Mouse (Mus musculus) ES-CJ7 (cell line): Measurements from ENCODE around the gene Tmem251.

Experiments used
- DNase-seq: peaks from one replicate; pipeline ENCODE4 v3.0.0; 2011; ENCODE audit warnings: low read depth, low spot score

The Tmem251 gene

DNA sequence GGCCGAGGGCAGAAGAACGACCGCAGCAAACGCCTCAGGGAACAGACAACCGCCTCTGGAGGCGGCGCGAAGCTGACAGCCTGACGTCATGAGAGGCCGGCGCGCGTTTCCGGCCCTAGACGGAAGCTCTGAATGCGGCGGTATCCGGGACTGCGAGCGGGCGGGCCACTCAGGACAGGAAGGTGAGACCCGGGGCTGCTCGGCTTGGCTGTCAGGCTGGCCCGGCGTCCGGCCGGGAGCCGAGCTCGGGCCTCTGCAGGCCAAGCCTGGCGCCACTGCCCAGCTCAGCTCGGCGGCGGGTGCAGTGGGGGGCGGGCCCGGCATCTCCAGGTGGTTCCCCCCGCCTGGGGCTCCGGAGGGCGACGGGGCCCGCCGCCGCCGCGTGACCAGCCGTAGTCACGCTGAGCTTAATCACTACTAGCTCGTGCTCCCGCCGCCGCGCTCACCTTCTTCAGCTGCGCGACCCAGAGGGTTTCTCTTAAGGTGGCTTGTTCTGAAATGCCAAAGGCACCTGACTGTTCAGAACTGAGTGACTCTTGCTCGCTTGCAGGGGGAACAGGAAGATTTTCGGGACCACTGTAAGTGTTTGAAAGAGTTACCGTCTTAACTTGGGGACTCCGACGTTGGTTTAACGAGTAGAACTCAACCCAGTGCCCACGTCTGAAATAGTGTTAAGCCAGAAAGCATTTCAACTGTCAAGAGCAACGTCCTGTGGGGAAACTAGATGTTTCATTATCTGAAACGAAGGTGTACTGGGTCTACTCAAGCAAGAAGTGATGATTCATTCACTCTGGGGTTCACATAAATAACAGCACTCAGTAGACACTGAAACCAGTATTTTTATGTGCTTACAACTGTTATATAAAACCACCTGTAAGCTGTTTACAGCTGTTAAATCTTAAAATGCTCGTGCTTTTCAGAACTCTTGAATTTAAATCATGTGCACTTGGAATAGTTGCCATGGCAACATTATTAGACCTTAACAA, at the start of gene Tmem251, which contains the start of gene Moap1:
TSS of gene Tmem251 (plus strand) at position 174 of the 986 bp plus-strand sequence.
TSS of gene Moap1 (minus strand) at position 73 of the 986 bp plus-strand sequence.
- DNase-seq: peak; percentile 86

- DNase-seq: no peak
Observed at GRCm38 (mm10) chr12:102695369-102696239, 48.0 kb upstream of the Tmem251 start.

GRCm38 (mm10) chr12:102696635-102697354, 46.8 kb upstream of the Tmem251 start:
- DNase-seq: no peak

DNA sequence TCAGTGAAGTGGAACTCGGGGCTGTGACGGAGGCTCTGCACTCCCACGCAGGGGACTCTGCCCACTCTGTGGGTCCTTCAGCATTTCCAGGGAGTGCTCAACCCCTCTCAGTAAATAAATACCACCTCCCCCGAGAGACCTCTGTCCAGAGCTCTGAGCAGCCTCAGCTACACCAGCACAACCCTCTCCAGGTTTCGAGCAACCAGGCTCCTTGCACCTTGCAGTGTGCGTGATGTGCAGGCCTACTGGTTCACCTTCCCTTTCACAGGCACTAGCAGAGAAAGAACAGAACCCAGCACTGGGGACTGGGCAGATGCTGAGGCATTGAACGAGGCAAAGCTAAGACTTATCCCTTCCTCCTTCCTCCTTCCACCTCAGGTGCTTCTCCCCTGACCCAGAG, 46.2 kb upstream of the Tmem251 start:
- DNase-seq: no peak

DNA sequence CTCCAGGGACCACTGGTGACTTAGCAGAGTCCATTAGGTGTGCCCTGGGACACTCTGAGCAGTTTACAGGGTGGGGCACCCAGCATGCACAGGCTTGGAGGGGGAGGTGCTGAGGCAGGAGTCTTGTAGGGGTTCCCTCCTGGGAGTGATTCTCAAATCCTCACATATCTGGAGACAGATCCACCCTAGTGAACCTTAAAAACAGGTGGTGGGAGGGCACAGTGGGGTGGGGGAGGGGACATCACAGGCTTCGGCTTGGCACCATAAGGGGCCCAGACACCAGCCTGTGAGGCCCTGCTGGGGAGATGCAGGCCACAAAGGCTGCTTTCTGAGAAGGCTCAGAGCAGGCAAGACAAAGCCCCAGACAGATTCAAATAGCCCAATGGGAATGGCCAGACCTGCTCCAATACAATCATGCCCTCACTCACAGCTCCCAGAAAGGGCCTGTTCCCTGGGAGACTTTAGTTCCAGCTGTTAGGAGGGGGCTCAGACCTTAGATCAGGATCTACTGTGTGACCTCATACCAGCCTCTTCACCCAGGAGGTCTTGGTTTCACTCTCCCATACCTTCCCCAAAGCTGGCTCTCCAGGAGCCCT, 45.4 kb upstream of the Tmem251 start:
- no peak for DNase-seq

GRCm38 (mm10) chr12:102699156-102699555, 44.4 kb upstream of the Tmem251 start:
- DNase-seq: no peak

GRCm38 (mm10) chr12:102700453-102700852, 43.1 kb upstream of the Tmem251 start:
- DNase-seq: no peak

- DNase-seq: no peak
Observed at GRCm38 (mm10) chr12:102701691-102702207, 41.8 kb upstream of the Tmem251 start.

GRCm38 (mm10) chr12:102702356-102703110, 41.0 kb upstream of the Tmem251 start:
- peak; percentile 89 for DNase-seq

DNA sequence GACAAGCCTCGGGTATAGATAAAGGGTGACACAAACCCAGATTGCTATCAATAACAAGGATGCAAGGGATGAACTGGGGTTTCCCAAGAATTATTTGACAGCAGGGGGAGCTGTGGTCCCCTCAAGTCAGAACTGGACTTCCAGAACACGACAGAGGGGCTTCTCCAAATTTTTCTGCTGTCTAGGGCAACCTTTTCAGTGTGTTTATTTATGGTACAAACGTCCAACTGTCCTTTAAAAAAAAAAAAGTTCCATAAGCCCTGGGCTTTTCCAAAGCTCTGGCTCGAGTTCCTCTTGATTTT, 40.5 kb upstream of the Tmem251 start:
- peak; percentile 71 for DNase-seq

GRCm38 (mm10) chr12:102703441-102703840, 40.1 kb upstream of the Tmem251 start:
- DNase-seq: no peak

DNA sequence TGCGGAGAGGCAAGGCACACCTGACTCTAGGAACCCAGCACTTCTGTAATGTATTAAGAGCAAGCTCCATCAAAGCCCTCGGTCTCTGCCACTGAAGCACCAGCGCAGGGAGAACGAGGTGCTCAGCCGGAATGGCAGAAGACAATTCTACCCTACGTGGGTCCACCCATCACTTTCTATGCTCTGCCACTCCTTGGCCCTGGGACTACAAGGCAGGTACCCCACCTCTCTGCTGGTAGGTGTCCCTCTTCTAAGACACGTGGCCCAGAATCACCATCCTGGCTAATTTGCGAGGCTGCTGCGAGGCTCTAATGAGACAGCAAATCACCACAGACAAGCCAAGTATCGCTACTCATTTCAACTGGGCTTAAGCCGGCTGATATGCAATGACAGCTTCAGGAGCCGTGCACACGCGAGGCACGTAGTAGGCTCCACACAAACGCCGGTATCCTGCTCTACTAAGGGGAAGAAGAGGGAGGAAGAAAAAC, 39.6 kb upstream of the Tmem251 start:
- no peak for DNase-seq

DNA sequence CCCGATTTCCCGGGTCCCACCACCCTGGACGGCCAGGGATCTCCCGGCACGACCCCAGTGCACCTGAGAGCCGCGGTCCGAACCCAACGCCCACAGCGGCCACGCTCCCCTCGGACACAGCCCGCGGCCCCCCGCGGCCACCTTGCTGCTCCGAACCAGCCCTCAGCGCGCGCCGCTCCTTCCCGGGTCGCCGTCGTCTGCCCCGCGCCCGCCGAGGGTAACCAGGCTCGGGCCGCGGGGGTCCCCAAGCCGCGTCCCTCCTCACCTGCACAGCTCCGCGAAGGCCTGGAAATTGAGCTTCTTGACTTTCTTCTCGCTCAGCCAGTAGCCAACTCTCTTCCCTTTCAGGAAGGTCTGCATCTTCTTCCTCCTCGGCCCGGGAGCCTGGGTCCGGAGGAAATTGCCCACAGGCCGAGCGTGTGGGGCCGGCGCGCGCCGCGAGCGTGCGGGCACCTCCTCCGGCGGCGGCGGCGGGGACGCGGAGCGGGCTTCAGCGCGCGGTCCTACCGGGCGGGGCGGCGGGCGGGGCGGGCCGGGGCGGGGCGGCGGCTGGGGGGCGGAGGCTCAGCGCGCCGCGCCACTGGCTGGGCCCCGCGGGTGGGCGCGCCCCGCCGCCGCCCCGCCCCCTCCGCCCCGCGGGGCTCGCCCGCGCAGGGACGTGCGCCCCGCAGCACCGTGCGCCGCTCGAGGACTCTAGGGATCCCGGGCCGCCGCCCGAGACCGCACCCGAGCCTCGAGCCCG, 38.9 kb upstream of the Tmem251 start, which contains the start of gene Itpk1:
TSS of gene Itpk1 (minus strand) at position 474 of the 742 bp plus-strand sequence.
- peak; percentile 39 for DNase-seq

- DNase-seq: peak; percentile 75
Observed at GRCm38 (mm10) chr12:102705216-102705871, 38.2 kb upstream of the Tmem251 start.

GRCm38 (mm10) chr12:102705906-102706640, 37.5 kb upstream of the Tmem251 start:
- DNase-seq: peak; percentile 60

DNA sequence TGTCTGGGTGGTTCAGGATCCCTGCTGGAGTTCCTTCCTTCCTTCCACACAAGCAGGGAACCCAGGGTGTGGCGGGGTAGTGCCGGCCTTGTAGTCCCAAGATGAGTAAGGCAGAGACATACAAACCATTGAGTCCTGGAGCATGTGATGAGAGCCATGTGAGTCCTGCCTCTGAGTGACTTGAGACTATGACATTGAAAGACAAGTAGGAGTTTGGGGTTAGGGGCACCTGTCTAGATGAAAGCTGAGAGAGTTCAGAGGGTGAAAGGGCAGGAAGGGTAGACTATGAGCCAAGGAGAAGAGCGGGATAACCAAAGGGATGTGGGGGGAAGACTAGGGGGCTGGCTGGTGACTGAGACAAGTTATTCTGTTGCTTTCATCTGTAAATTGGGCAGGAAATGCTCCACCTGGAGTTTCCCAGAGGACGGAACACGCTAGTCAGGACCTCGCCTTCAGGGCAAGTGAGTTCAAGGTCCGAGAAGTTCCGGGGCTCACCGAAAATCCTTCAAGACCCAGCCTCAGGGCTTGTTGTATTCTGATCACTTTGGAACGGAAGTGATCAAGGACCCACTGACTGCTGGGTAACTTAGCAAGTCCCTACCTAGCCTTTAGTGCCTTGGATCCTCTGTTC, 36.6 kb upstream of the Tmem251 start:
- DNase-seq: peak; percentile 97

GRCm38 (mm10) chr12:102708220-102708619, 35.3 kb upstream of the Tmem251 start:
- no peak for DNase-seq
